8 mouse cellular contexts compared by ENCODE assay signal in genomic region chr1:162570931-162571601, GRCm38 (mm10). TPM values are rescaled to one million over a fixed set of nuclear protein-coding genes. Genes with fewer than 3 reads are reported as not detected.
DNase-seq lines count a peak whose midpoint lies in the region; ATAC-seq and TF ChIP-seq lines count a peak whose summit lies in the region.

No protein-coding gene starts in this region.

- TF ChIP-seq EP300 in liver, embryonic 14.5 days (IDR thresholded peaks at IDR 0.05; ENCODE audit: low read depth) = no peak

- H3K4me2 ChIP-seq in liver, embryonic 14.5 days (ENCODE audit: low read depth) = peak overlapping the region; percentile 82

- no peak for DNase-seq in testis, postnatal 10 days (ENCODE audit: low spot score)
- DNase-seq in brain, adult 2 months (ENCODE audit: low read depth, low spot score) = peak; percentile 84
- peak; percentile 65 to 77 for DNase-seq in frontal cortex, postnatal 36 days (ENCODE audit: low spot score in 2 of 2)
- DNase-seq in kidney, adult 8-10 months = peak; percentile 4 to 26
- DNase-seq in liver, embryonic 14.5 days (ENCODE audit: low read depth in 3 of 3, low spot score in 3 of 3) = no peak
- DNase-seq in natural killer cell, adult 2 months (ENCODE audit: low spot score in 2 of 2) = peak; percentile 64 to 67
- no peak for DNase-seq in testis, postnatal 14 days (ENCODE audit: low spot score)

- H3K27me3 ChIP-seq in testis, adult 2 months (ENCODE audit: control insufficient read depth, insufficient read depth, low read length) = no peaks in the 10 kb centered on the region
- no peaks in the 10 kb centered on the region for H3K27me3 ChIP-seq in liver, embryonic 14.5 days (ENCODE audit: control insufficient read depth, insufficient read depth, low read length)

- H3K9ac ChIP-seq in liver, embryonic 14.5 days (replicated peaks) = peak overlapping the region; percentile 74

- peak overlapping the region; percentile 93 for H3K4me3 ChIP-seq in testis, adult 2 months (ENCODE audit: control insufficient read depth, low read depth, low read length)
- H3K4me3 ChIP-seq in liver, embryonic 14.5 days (ENCODE audit: insufficient read depth in 1 of 2, low read depth in 2 of 2, low read length in 2 of 2) = peak overlapping the region; percentile 77 to 92

- TF ChIP-seq CTCF in testis, adult 2 months (IDR thresholded peaks at IDR 0.05; ENCODE audit: control insufficient read depth, insufficient read depth, insufficient replicate concordance, low read depth, low read length) = no peak
- TF ChIP-seq CTCF in liver, embryonic 14.5 days (IDR thresholded peaks at IDR 0.05; ENCODE audit: low read depth) = no peak

- peak overlapping the region; percentile 56 for H3K27ac ChIP-seq in testis, adult 2 months (ENCODE audit: control insufficient read depth, insufficient read depth, low read depth, low read length)
- no peak overlapping the region for H3K27ac ChIP-seq in liver, embryonic 14.5 days

- peak; percentile 32 for ATAC-seq in liver, embryonic 14.5 days (ENCODE audit: insufficient read depth)

- no peaks in the 10 kb centered on the region for H3K36me3 ChIP-seq in testis, adult 2 months (ENCODE audit: control insufficient read depth, insufficient read depth, low read length)
- no peaks in the 10 kb centered on the region; the same call in 1 of the 2 replicates for H3K36me3 ChIP-seq in liver, embryonic 14.5 days (replicated peaks; ENCODE audit: control insufficient read depth, insufficient read depth, low read depth)

- TF ChIP-seq POLR2A in testis, adult 2 months (IDR thresholded peaks at IDR 0.05; ENCODE audit: control insufficient read depth, low read depth, low read length) = no peak

- H3K9me3 ChIP-seq in liver, embryonic 14.5 days (ENCODE audit: control insufficient read depth, low read length) = no peaks in the 10 kb centered on the region; the same call in 1 of the 2 replicates

- under 1% methylated on average over 46 of the region's 46 CpGs for WGBS in liver, embryonic 14.5 days (ENCODE audit: insufficient replicate concordance)

- no peaks in the 10 kb centered on the region for H3K4me1 ChIP-seq in testis, adult 2 months (ENCODE audit: control insufficient read depth, insufficient read depth, low read length)
- peaks cover 0 to 4% of the 10 kb centered on the region in 2 experiments; a peak in 3 of 4 replicates for H3K4me1 ChIP-seq in liver, embryonic 14.5 days (replicated peaks; ENCODE audit: control insufficient read depth in 2 of 2, insufficient read depth in 2 of 2, low read length in 1 of 2)

RNA-seq across cellular contexts. Expression of gene Vamp4, which starts 0.8 kb away (rescaled TPM):
- 20.4 and 24.5 TPM in 2 replicates for polyA plus RNA-seq in testis, adult 2 months (2012; rRNA removed)
- polyA plus RNA-seq in liver, embryonic 14.5 days (2012; rRNA removed) = 3.4 and 5.6 TPM in 2 replicates
- 13.5 TPM in 2 replicates for polyA plus RNA-seq in liver, embryonic 14.5 days (2014; fragmentation: Nextera tagmentation; extraction: Ambion mirVana)

RNA-seq across cellular contexts. Expression of gene Mettl13, which starts 22.7 kb away (rescaled TPM):
- polyA plus RNA-seq in testis, adult 2 months (2012; rRNA removed) = 3.4 and 3.7 TPM in 2 replicates
- 3.8 and 4.9 TPM in 2 replicates for polyA plus RNA-seq in liver, embryonic 14.5 days (2012; rRNA removed)
- polyA plus RNA-seq in liver, embryonic 14.5 days (2014; fragmentation: Nextera tagmentation; extraction: Ambion mirVana) = 4.2 and 5.5 TPM in 2 replicates

Comparison
In these comparisons a context has a peak if more than half of its experiments do, and no peak if none do; other contexts are left out.
1. DNase-seq: peak in brain, adult 2 months (single experiment), frontal cortex, postnatal 36 days (2 of 2), kidney, adult 8-10 months (2 of 2) and natural killer cell, adult 2 months (2 of 2); none in testis, postnatal 10 days (single experiment), liver, embryonic 14.5 days (0 of 3) and testis, postnatal 14 days (single experiment).